Mouse (Mus musculus): ENCODE results near the gene Kcnip4. TPM values are rescaled to one million over a fixed set of nuclear protein-coding genes. Genes with fewer than 3 reads are reported as not detected.

Kcnip4 gene
- polyA plus RNA-seq, 1 experiment: not detected

GRCm38 (mm10) chr5:49259356-49259755 lies 265.4 kb downstream of the Kcnip4 start:
- no peaks in the 10 kb centered on the region for H3K36me3 ChIP-seq (ENCODE audit: control insufficient read depth, insufficient read depth, low read length)
- TF ChIP-seq CTCF (IDR thresholded peaks at IDR 0.05; ENCODE audit: extremely low read depth, insufficient read length, insufficient replicate concordance, low read depth, low read length) (no peak), POLR2A (IDR thresholded peaks at IDR 0.05; ENCODE audit: low read depth, low read length) (no peak)
- WGBS: 85% methylated on average over 4 of the region's 4 CpGs

DNA sequence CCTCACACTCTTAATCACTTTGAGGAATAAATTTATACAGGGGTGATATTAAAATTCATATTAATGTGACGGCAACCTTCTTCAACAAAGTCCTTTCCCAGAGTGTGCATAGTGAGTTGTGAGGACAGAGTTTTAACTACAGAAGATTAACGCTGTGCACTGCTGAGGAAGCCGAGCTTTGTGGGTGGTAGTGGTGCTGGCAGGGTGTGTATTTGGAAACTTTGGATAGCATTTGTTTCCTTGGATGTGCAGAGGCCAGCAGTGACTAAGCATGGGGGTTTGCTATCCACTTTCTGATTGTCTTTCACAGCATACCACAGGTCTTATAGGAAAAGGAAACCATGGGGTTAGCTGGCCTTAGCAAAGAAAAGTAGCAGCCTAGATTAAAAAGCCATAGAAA lies 267.9 kb downstream of the Kcnip4 start:
- Histone ChIP-seq H3K36me3 (ENCODE audit: control insufficient read depth, insufficient read depth, low read length) (no peaks in the 10 kb centered on the region), H3K27me3 (ENCODE audit: control insufficient read depth, insufficient read depth, low read length) (no peaks in the 10 kb centered on the region), H3K4me1 (ENCODE audit: control insufficient read depth, insufficient read depth, insufficient read length, low read length) (no peaks in the 10 kb centered on the region), H3K4me3 (ENCODE audit: low read depth, low read length) (no peak overlapping the region), H3K27ac (ENCODE audit: insufficient read depth, low read depth, low read length) (no peak overlapping the region)
- WGBS: 71% methylated on average over 3 of the region's 3 CpGs
- no peak for TF ChIP-seq POLR2A (IDR thresholded peaks at IDR 0.05; ENCODE audit: low read depth, low read length)
- no peak for TF ChIP-seq CTCF (IDR thresholded peaks at IDR 0.05; ENCODE audit: extremely low read depth, insufficient read length, insufficient replicate concordance, low read depth, low read length)

More at GRCm38 (mm10) chr5:49259356-49259755, 265.4 kb downstream of the Kcnip4 start:
- Histone ChIP-seq H3K4me1 (ENCODE audit: control insufficient read depth, insufficient read depth, insufficient read length, low read length) (no peaks in the 10 kb centered on the region), H3K27me3 (ENCODE audit: control insufficient read depth, insufficient read depth, low read length) (no peaks in the 10 kb centered on the region), H3K27ac (ENCODE audit: insufficient read depth, low read depth, low read length) (no peak overlapping the region), H3K4me3 (ENCODE audit: low read depth, low read length) (no peak overlapping the region)

DNA sequence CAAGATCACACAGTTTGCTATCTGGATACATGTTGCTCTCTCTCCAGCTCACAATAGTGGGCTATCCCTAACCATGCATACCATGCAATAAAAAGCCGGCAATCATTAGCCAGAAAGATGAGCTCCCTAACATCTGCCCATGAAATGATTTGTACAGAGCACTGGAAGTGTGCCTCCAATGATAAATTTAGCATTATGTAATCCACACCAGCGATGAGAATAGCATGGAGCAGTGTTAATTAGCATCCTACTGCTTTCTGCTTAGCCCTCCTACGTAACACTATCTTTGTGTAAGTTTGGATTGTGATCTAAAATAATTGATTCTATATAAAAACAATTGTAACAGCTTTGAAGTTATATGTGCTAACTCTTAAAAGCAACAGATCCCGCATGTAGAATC lies 268.7 kb downstream of the Kcnip4 start:
- TF ChIP-seq CTCF (IDR thresholded peaks at IDR 0.05; ENCODE audit: extremely low read depth, insufficient read length, insufficient replicate concordance, low read depth, low read length) (no peak), POLR2A (IDR thresholded peaks at IDR 0.05; ENCODE audit: low read depth, low read length) (no peak)
- H3K27me3 ChIP-seq (ENCODE audit: control insufficient read depth, insufficient read depth, low read length): no peaks in the 10 kb centered on the region
- H3K36me3 ChIP-seq (ENCODE audit: control insufficient read depth, insufficient read depth, low read length): no peaks in the 10 kb centered on the region
- no peak overlapping the region for H3K27ac ChIP-seq (ENCODE audit: insufficient read depth, low read depth, low read length)
- no peak overlapping the region for H3K4me3 ChIP-seq (ENCODE audit: low read depth, low read length)
- WGBS: 61% methylated on average over 4 of the region's 4 CpGs
- H3K4me1 ChIP-seq (ENCODE audit: control insufficient read depth, insufficient read depth, insufficient read length, low read length): no peaks in the 10 kb centered on the region

DNA sequence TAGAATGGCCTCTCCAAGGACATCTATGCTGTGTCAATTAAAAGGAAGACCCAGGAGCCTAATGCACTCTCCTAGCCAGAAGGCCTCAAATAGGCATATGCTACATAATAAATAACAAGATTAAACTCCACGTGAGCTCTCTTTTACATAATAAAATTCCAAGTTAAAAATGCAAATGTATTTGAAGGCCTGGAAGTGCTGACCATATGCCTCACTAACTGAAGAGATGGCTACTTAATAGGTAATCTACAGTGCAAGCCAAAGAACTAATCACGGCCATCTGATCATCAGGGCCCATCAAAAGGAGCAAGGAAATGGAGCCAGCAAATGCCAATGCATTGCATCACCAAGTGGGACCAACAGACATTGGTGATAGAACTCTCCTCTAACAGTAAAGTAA lies 277.6 kb downstream of the Kcnip4 start:
- H3K27me3 ChIP-seq (ENCODE audit: control insufficient read depth, insufficient read depth, low read length): no peaks in the 10 kb centered on the region
- WGBS: 87% methylated on average over 2 of the region's 2 CpGs
- H3K36me3 ChIP-seq (ENCODE audit: control insufficient read depth, insufficient read depth, low read length): no peaks in the 10 kb centered on the region
- H3K4me1 ChIP-seq (ENCODE audit: control insufficient read depth, insufficient read depth, insufficient read length, low read length): no peaks in the 10 kb centered on the region
- no peak overlapping the region for H3K27ac ChIP-seq (ENCODE audit: insufficient read depth, low read depth, low read length)
- no peak for TF ChIP-seq CTCF (IDR thresholded peaks at IDR 0.05; ENCODE audit: extremely low read depth, insufficient read length, insufficient replicate concordance, low read depth, low read length)
- TF ChIP-seq POLR2A (IDR thresholded peaks at IDR 0.05; ENCODE audit: low read depth, low read length): no peak
- H3K4me3 ChIP-seq (ENCODE audit: low read depth, low read length): no peak overlapping the region

DNA sequence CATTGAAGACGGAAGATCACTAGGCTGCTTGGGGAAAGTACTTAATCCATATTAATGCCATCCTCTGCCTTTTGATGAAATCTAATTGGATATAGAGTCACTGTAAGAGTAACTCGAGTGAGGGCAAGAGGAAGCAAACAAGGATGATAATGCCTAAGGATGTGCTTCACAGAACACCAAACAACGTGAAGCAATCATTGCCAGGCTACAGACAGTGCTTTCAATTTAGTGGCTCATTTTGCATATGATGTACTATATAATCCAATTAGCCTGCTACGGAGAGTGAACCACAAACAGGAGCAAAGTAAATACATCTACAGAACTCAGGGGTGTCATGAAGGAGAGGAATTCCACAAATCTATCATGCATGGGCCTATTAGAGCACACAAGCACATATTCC lies 280.3 kb downstream of the Kcnip4 start:
- H3K27ac ChIP-seq (ENCODE audit: insufficient read depth, low read depth, low read length): no peak overlapping the region
- H3K36me3 ChIP-seq (ENCODE audit: control insufficient read depth, insufficient read depth, low read length): no peaks in the 10 kb centered on the region
- H3K27me3 ChIP-seq (ENCODE audit: control insufficient read depth, insufficient read depth, low read length): no peaks in the 10 kb centered on the region
- no peaks in the 10 kb centered on the region for H3K4me1 ChIP-seq (ENCODE audit: control insufficient read depth, insufficient read depth, insufficient read length, low read length)
- TF ChIP-seq CTCF (IDR thresholded peaks at IDR 0.05; ENCODE audit: extremely low read depth, insufficient read length, insufficient replicate concordance, low read depth, low read length) (no peak), POLR2A (IDR thresholded peaks at IDR 0.05; ENCODE audit: low read depth, low read length) (no peak)
- 78% methylated on average over 4 of the region's 4 CpGs for WGBS
- no peak overlapping the region for H3K4me3 ChIP-seq (ENCODE audit: low read depth, low read length)

GRCm38 (mm10) chr5:49241708-49242107 lies 283.0 kb downstream of the Kcnip4 start:
- H3K4me3 ChIP-seq (ENCODE audit: low read depth, low read length): no peak overlapping the region
- H3K27me3 ChIP-seq (ENCODE audit: control insufficient read depth, insufficient read depth, low read length): no peaks in the 10 kb centered on the region
- no peak for TF ChIP-seq POLR2A (IDR thresholded peaks at IDR 0.05; ENCODE audit: low read depth, low read length)
- no peak for TF ChIP-seq CTCF (IDR thresholded peaks at IDR 0.05; ENCODE audit: extremely low read depth, insufficient read length, insufficient replicate concordance, low read depth, low read length)
- no peaks in the 10 kb centered on the region for H3K36me3 ChIP-seq (ENCODE audit: control insufficient read depth, insufficient read depth, low read length)
- WGBS: 91% methylated on average over 6 of the region's 6 CpGs
- H3K27ac ChIP-seq (ENCODE audit: insufficient read depth, low read depth, low read length): no peak overlapping the region
- no peaks in the 10 kb centered on the region for H3K4me1 ChIP-seq (ENCODE audit: control insufficient read depth, insufficient read depth, insufficient read length, low read length)

- H3K27ac ChIP-seq (ENCODE audit: insufficient read depth, low read depth, low read length): no peak overlapping the region
- H3K27me3 ChIP-seq (ENCODE audit: control insufficient read depth, insufficient read depth, low read length): no peaks in the 10 kb centered on the region
- no peaks in the 10 kb centered on the region for H3K4me1 ChIP-seq (ENCODE audit: control insufficient read depth, insufficient read depth, insufficient read length, low read length)
- no peak for TF ChIP-seq POLR2A (IDR thresholded peaks at IDR 0.05; ENCODE audit: low read depth, low read length)
- no peak for TF ChIP-seq CTCF (IDR thresholded peaks at IDR 0.05; ENCODE audit: extremely low read depth, insufficient read length, insufficient replicate concordance, low read depth, low read length)
- no peak overlapping the region for H3K4me3 ChIP-seq (ENCODE audit: low read depth, low read length)
- WGBS: 68% methylated on average over 4 of the region's 4 CpGs
- no peaks in the 10 kb centered on the region for H3K36me3 ChIP-seq (ENCODE audit: control insufficient read depth, insufficient read depth, low read length)
Measured at GRCm38 (mm10) chr5:49201164-49201756, 323.4 kb downstream of the Kcnip4 start.

Data from small intestine, adult 2 months (tissue).